Mouse (Mus musculus) cerebellum, adult (tissue): Measurements from ENCODE around the gene Rab1b.

Experiments used
- ATAC-seq: cut with Nextera tagmentation; 2 replicates; pipeline ENCODE4 v1.9.2; 2017; ENCODE audit warnings: mild to moderate bottlenecking, moderate library complexity, mixed read lengths; ENCODE audit not compliant: insufficient number of reproducible peaks, low FRiP score, low TSS enrichment

The Rab1b gene

GRCm38 (mm10) chr19:5073028-5073427 lies 33.8 kb downstream of the Rab1b start:
- ATAC-seq = no peak; the same call in 1 of the 2 replicates

GRCm38 (mm10) chr19:5072389-5073019 lies 34.4 kb downstream of the Rab1b start:
- ATAC-seq = no peak

- ATAC-seq = no peak
These were observed 35.1 kb downstream of the Rab1b start for GRCm38 (mm10) chr19:5071545-5072369.

GRCm38 (mm10) chr19:5071077-5071476 lies 35.8 kb downstream of the Rab1b start:
- ATAC-seq = no peak

GRCm38 (mm10) chr19:5069978-5070377 lies 36.9 kb downstream of the Rab1b start:
- ATAC-seq = no peak

GRCm38 (mm10) chr19:5069486-5069885 lies 37.4 kb downstream of the Rab1b start:
- ATAC-seq = no peak

GRCm38 (mm10) chr19:5068570-5069234 lies 38.2 kb downstream of the Rab1b start:
- ATAC-seq = no peak

- ATAC-seq = no peak
These were observed 38.9 kb downstream of the Rab1b start, which contains the start of gene Cd248 for GRCm38 (mm10) chr19:5067867-5068569. Gene Cd248 (plus strand): TSS chr19:5068078.

GRCm38 (mm10) chr19:5067040-5067799 lies 39.7 kb downstream of the Rab1b start:
- ATAC-seq = no peak

GRCm38 (mm10) chr19:5065104-5065503 lies 41.8 kb downstream of the Rab1b start:
- no peak for ATAC-seq

- no peak for ATAC-seq
These were observed 44.4 kb downstream of the Rab1b start for GRCm38 (mm10) chr19:5062446-5062845.

- no peak for ATAC-seq
These were observed 44.8 kb downstream of the Rab1b start for GRCm38 (mm10) chr19:5062041-5062440.

- no peak for ATAC-seq
These were observed 46.2 kb downstream of the Rab1b start for GRCm38 (mm10) chr19:5060365-5061330.

GRCm38 (mm10) chr19:5058801-5059771 lies 47.8 kb downstream of the Rab1b start:
- ATAC-seq = no peak

- no peak for ATAC-seq
These were observed 48.7 kb downstream of the Rab1b start for GRCm38 (mm10) chr19:5057876-5058775.

GRCm38 (mm10) chr19:5056251-5056650 lies 50.6 kb downstream of the Rab1b start:
- no peak for ATAC-seq

- no peak for ATAC-seq
These were observed 53.0 kb downstream of the Rab1b start for GRCm38 (mm10) chr19:5053909-5054308.
